Mouse (Mus musculus): Measurements from ENCODE around the gene Hcls1. TPM values are rescaled to one million over a fixed set of nuclear protein-coding genes. Genes with fewer than 3 reads are reported as not detected.

Gene Hcls1
- polyA plus RNA-seq, 1 experiment from 2014 or later = 4.8 TPM

DNA sequence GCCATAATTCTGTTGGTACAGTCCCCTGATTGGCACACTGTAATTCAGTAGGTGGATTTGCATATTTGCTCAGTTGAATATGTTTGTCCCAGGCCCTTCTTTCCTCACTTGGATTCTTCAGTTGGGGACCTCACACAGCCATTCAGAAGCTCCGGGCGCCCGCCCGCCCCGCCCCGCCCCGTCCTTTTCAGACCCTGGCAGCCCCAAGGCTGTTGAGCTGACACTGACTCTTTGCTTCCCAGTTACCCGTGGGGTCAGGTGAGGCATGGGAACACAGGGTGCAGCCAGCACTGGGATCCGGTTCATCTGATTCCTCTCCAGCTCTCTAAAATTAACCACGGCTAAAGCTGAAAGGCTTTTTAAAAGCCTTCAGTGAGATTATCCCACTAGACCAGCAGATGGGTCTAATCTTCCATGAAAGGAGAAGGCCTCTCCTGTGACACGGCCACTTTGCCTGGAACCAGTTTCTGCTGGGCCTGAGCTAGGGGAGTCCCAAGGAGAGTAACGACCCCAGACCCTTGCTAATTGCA is 10.2 kb downstream of the Hcls1 start:
- TF ChIP-seq CTCF (IDR thresholded peaks at IDR 0.05; ENCODE audit: low read depth) = peak; percentile 6; the same call in 1 of the 2 replicates
- H3K9me3 ChIP-seq (replicated peaks; ENCODE audit: low read length) = no peaks in the 10 kb centered on the region
- no peak overlapping the region for H3K9ac ChIP-seq (ENCODE audit: low read depth, low read length)
- no peaks in the 10 kb centered on the region for H3K27me3 ChIP-seq (ENCODE audit: insufficient read depth, low read length)
- no peaks in the 10 kb centered on the region for H3K36me3 ChIP-seq (ENCODE audit: insufficient read depth, low read length)
- no peak overlapping the region for H3K4me2 ChIP-seq (ENCODE audit: low read length)
- DNase-seq (ENCODE audit: low spot score) = no peak
- H3K4me3 ChIP-seq (replicated peaks; ENCODE audit: low read depth, low read length) = no peak overlapping the region
- 52% methylated on average over 12 of the region's 12 CpGs for WGBS
- no peak for ATAC-seq (replicated peaks; ENCODE audit: low FRiP score, low read depth)
- H3K4me1 ChIP-seq (replicated peaks; ENCODE audit: insufficient read depth, low read length) = no peaks in the 10 kb centered on the region
- H3K27ac ChIP-seq = no peak overlapping the region

DNA sequence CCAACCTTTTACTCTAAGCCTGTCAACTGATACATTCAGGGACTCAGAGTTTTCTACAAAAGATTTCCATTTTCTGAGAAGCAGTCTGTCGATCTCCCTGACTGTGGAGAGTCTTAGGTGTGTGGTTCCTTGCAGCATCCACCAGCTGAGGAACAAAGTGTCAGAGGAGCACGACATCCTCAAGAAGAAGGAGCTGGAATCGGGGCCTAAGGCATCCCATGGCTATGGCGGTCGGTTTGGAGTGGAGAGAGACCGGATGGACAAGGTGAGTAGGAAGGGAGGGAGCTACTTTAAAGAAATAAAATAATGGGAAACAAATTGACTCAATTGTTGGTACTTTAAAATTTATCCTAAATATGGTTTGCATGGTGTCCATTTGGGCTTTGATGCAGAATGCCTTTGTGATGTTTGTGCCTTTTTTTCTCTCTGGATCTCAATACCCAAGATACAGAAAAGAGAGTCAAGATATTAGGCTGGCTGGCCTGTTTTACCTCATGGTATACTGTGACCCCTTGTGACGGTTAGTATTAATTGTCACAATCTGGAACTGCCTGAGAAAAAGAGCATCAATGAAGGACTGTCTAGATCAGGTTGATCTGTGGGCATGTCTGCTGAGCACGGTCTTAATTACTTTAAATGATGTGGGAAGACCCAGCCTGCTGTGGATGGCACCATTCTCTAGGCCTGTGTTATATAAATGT is 11.8 kb downstream of the Hcls1 start:
- no peak overlapping the region for H3K4me2 ChIP-seq (ENCODE audit: low read length)
- DNase-seq (ENCODE audit: low spot score) = no peak
- no peaks in the 10 kb centered on the region for H3K36me3 ChIP-seq (ENCODE audit: insufficient read depth, low read length)
- ATAC-seq (replicated peaks; ENCODE audit: low FRiP score, low read depth) = no peak
- no peaks in the 10 kb centered on the region for H3K9me3 ChIP-seq (replicated peaks; ENCODE audit: low read length)
- TF ChIP-seq CTCF (IDR thresholded peaks at IDR 0.05; ENCODE audit: low read depth) = no peak
- no peaks in the 10 kb centered on the region for H3K4me1 ChIP-seq (replicated peaks; ENCODE audit: insufficient read depth, low read length)
- no peak overlapping the region for H3K4me3 ChIP-seq (replicated peaks; ENCODE audit: low read depth, low read length)
- 83% methylated on average over 8 of the region's 8 CpGs for WGBS
- no peak overlapping the region for H3K9ac ChIP-seq (ENCODE audit: low read depth, low read length)
- no peak overlapping the region for H3K27ac ChIP-seq
- no peaks in the 10 kb centered on the region for H3K27me3 ChIP-seq (ENCODE audit: insufficient read depth, low read length)

DNA sequence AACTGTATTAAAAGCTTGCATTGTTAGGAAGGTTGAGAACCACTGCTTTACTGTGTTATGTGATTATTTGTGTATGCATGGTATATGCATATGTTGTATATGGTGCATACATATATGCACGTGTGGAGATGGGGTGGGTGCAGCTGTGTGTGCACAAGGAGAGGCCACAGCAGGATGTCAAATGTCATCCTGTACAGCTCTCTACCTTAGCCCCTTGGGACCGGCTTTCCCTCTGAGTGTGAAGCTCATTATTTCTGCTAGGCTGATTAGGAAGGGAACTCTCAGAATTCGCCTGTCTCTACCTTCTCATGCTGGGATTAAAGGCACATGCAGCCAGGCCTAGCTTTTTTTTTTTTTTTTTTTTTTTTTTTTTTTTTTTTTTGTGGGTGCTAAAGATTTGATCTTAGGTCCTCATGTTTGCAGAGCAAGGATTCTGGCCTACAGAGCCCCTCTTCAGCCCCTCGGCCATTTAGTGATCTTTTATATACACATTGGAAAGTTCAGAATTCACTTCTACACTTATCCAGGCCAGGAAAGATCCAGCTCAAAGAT is 12.9 kb downstream of the Hcls1 start:
- Histone ChIP-seq H3K4me3 (replicated peaks; ENCODE audit: low read depth, low read length) (no peak overlapping the region), H3K9ac (ENCODE audit: low read depth, low read length) (no peak overlapping the region), H3K27ac (no peak overlapping the region), H3K9me3 (replicated peaks; ENCODE audit: low read length) (no peaks in the 10 kb centered on the region), H3K4me2 (ENCODE audit: low read length) (no peak overlapping the region), H3K36me3 (ENCODE audit: insufficient read depth, low read length) (no peaks in the 10 kb centered on the region), H3K27me3 (ENCODE audit: insufficient read depth, low read length) (no peaks in the 10 kb centered on the region), H3K4me1 (replicated peaks; ENCODE audit: insufficient read depth, low read length) (no peaks in the 10 kb centered on the region)
- 72% methylated on average over 4 of the region's 4 CpGs for WGBS
- no peak for ATAC-seq (replicated peaks; ENCODE audit: low FRiP score, low read depth)
- no peak for DNase-seq (ENCODE audit: low spot score)
- no peak for TF ChIP-seq CTCF (IDR thresholded peaks at IDR 0.05; ENCODE audit: low read depth)

DNA sequence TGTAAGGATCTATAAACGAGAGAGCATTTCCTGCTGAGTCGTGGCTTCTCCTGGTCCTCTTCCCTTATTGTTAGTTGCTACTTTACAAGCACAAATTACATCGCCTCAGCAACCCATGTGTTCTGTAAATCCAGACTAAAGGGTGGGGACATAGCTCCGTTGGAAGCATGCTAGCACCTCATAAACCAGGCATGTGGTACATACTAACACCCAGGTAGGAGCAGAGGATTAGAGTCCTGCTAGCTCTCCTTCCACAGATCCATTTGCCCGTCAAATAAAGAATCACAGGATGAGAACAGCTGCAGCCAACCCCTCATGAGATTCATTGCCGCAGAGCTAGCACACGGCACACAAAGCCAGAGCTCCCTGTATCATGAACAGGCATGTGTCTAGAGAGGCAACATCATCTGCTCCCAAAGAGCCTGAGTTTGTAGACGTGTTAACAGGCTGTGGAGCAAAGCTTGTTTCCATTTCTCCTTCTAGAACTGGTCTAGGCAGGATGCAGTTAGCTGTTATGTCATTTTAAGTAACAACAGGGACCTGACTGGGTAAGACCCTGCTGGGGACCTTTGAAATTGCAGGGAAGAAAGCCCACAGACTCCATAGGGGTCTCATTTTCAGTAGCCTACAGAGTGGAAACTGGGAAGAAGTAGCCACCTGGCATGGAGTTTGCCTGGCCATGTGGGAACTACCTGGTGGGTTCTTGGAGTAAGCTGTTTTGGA is 15.0 kb downstream of the Hcls1 start:
- no peaks in the 10 kb centered on the region for H3K9me3 ChIP-seq (replicated peaks; ENCODE audit: low read length)
- H3K9ac ChIP-seq (ENCODE audit: low read depth, low read length) = no peak overlapping the region
- no peaks in the 10 kb centered on the region for H3K27me3 ChIP-seq (ENCODE audit: insufficient read depth, low read length)
- no peak overlapping the region for H3K4me3 ChIP-seq (replicated peaks; ENCODE audit: low read depth, low read length)
- no peak overlapping the region for H3K4me2 ChIP-seq (ENCODE audit: low read length)
- ATAC-seq (replicated peaks; ENCODE audit: low FRiP score, low read depth) (no peak), DNase-seq (ENCODE audit: low spot score) (no peak)
- WGBS = 49% methylated on average over 8 of the region's 8 CpGs
- H3K36me3 ChIP-seq (ENCODE audit: insufficient read depth, low read length) = no peaks in the 10 kb centered on the region
- no peak overlapping the region for H3K27ac ChIP-seq
- no peaks in the 10 kb centered on the region for H3K4me1 ChIP-seq (replicated peaks; ENCODE audit: insufficient read depth, low read length)
- TF ChIP-seq CTCF (IDR thresholded peaks at IDR 0.05; ENCODE audit: low read depth) = 0 out of 2 replicates have a peak, but pooled peaks have one; percentile 5

- Histone ChIP-seq H3K27me3 (ENCODE audit: insufficient read depth, low read length) (no peaks in the 10 kb centered on the region), H3K36me3 (ENCODE audit: insufficient read depth, low read length) (no peaks in the 10 kb centered on the region), H3K27ac (no peak overlapping the region), H3K9me3 (replicated peaks; ENCODE audit: low read length) (no peaks in the 10 kb centered on the region), H3K4me1 (replicated peaks; ENCODE audit: insufficient read depth, low read length) (no peaks in the 10 kb centered on the region), H3K9ac (ENCODE audit: low read depth, low read length) (no peak overlapping the region), H3K4me3 (replicated peaks; ENCODE audit: low read depth, low read length) (no peak overlapping the region), H3K4me2 (ENCODE audit: low read length) (no peak overlapping the region)
- ATAC-seq (replicated peaks; ENCODE audit: low FRiP score, low read depth) (no peak), DNase-seq (ENCODE audit: low spot score) (no peak)
- 61% methylated on average over 4 of the region's 4 CpGs for WGBS
- TF ChIP-seq CTCF (IDR thresholded peaks at IDR 0.05; ENCODE audit: low read depth) = no peak
These were observed 16.2 kb downstream of the Hcls1 start for GRCm38 (mm10) chr16:36951029-36951428.

DNA sequence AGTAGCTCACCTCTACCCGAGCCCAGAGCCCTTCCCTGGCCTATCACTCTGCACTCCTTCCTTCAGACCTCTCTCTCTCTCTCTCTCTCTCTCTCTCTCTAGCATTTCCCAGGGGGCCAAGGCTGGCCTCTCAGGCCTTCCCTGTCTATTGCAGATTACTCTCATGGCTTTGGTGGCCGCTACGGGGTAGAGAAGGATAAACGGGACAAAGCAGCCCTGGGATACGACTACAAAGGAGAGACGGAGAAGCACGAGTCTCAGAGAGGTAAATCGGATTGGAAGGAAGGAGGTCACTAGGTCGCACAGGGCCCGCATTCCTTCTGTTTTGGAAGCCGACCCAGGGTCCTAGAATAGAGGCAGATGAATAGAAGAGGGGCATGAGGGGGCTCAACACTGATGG is 20.3 kb downstream of the Hcls1 start:
- ATAC-seq (replicated peaks; ENCODE audit: low FRiP score, low read depth) (no peak), DNase-seq (ENCODE audit: low spot score) (no peak)
- H3K4me3 ChIP-seq (replicated peaks; ENCODE audit: low read depth, low read length) = no peak overlapping the region
- H3K27me3 ChIP-seq (ENCODE audit: insufficient read depth, low read length) = no peaks in the 10 kb centered on the region
- no peak overlapping the region for H3K27ac ChIP-seq
- no peak overlapping the region for H3K4me2 ChIP-seq (ENCODE audit: low read length)
- H3K36me3 ChIP-seq (ENCODE audit: insufficient read depth, low read length) = no peaks in the 10 kb centered on the region
- WGBS = 81% methylated on average over 11 of the region's 11 CpGs
- no peak overlapping the region for H3K9ac ChIP-seq (ENCODE audit: low read depth, low read length)
- no peak for TF ChIP-seq CTCF (IDR thresholded peaks at IDR 0.05; ENCODE audit: low read depth)
- H3K9me3 ChIP-seq (replicated peaks; ENCODE audit: low read length) = no peaks in the 10 kb centered on the region
- no peaks in the 10 kb centered on the region for H3K4me1 ChIP-seq (replicated peaks; ENCODE audit: insufficient read depth, low read length)

Data from kidney, postnatal 0 days (tissue).